Mouse (Mus musculus): ENCODE results near the gene Kdm7a.

DNA sequence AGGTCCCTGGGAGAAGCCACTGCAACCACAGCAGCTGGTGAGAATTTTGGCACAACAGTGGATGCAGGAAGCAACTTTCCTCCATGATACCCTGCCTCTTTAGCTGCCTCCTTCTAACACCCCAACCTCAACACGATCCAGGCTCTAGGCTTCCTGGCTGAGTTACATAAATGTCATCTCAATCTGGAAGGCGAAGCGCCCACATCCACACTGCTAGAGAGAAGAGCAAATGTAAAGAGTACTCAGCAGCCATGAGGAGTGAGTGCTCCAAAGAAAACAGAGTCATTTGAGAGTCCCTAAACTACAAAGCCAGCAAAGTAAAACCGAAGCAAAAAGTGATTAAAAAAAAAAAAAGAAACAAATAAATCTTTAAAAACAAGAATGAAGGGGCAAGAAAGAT, 102.0 kb downstream of the Kdm7a start:
- TF ChIP-seq POLR2A (IDR thresholded peaks at IDR 0.05; ENCODE audit: control insufficient read depth, extremely low read depth, insufficient read depth, low read length, poor library complexity) (no peak), CTCF (IDR thresholded peaks at IDR 0.05; ENCODE audit: borderline replicate concordance, control insufficient read depth, extremely low read depth, insufficient read depth, low read length, poor library complexity) (no peak)
